Mouse (Mus musculus) heart, postnatal 0 days (tissue): ENCODE measurements around the gene Nup188. TPM values are rescaled to one million over a fixed set of nuclear protein-coding genes. Genes with fewer than 3 reads are reported as not detected.

ENCODE experiments used
- ATAC-seq: fragments of 200-750 bp; cut with Nextera tagmentation; 2 replicates; pipeline ENCODE4 v1.8.0; 2017; ENCODE audit warnings: low read depth, moderate number of reproducible peaks, moderate library complexity; ENCODE audit not compliant: insufficient read depth
- DNase-seq: peaks from one replicate; pipeline ENCODE4 v3.0.0-alpha.2; 2016; ENCODE audit warnings: low spot score
- H3K27ac ChIP-seq: fragments of 300-500 bp; sonication (generic); 2 replicates; pipeline ENCODE4 v1.5.1; 2014; ENCODE audit warnings: low read depth, mild to moderate bottlenecking
- H3K27me3 ChIP-seq: fragments of 300-500 bp; sonication (generic); 2 replicates; pipeline ENCODE4 v1.6.1; 2014; ENCODE audit warnings: low read length, mixed read lengths; ENCODE audit not compliant: control insufficient read depth, insufficient read depth
- H3K36me3 ChIP-seq: fragments of 300-500 bp; sonication (generic); replicated peaks from 2 replicates; pipeline ENCODE4 v1.6.1; 2014; ENCODE audit warnings: low read length, mixed read lengths; ENCODE audit not compliant: control insufficient read depth, insufficient read depth
- H3K4me1 ChIP-seq: fragments of 300-500 bp; sonication (generic); 2 replicates; pipeline ENCODE4 v1.6.1; 2014; ENCODE audit warnings: antibody characterized with exemption; ENCODE audit not compliant: control insufficient read depth, insufficient read depth
- H3K4me2 ChIP-seq: fragments of 300-500 bp; sonication (generic); 2 replicates; pipeline ENCODE4 v1.6.1; 2014; ENCODE audit warnings: low read depth, mild to moderate bottlenecking, low read length, moderate library complexity
- H3K4me3 ChIP-seq: fragments of 300-500 bp; sonication (generic); 2 replicates; pipeline ENCODE4 v1.5.1; 2014; ENCODE audit warnings: low read depth, low read length
- H3K9ac ChIP-seq: fragments of 300-500 bp; sonication (generic); replicated peaks from 2 replicates; pipeline ENCODE4 v1.6.1; 2014; ENCODE audit warnings: low read depth, low read length, mixed read lengths
- H3K9me3 ChIP-seq: fragments of 300-500 bp; sonication (generic); replicated peaks from 2 replicates; pipeline ENCODE4 v1.6.1; 2016; ENCODE audit warnings: low read length; ENCODE audit not compliant: control insufficient read depth
- CTCF ChIP-seq: IDR thresholded peaks from 2 replicates; pipeline ENCODE4 v1.5.1; 2016; ENCODE audit warnings: antibody characterized with exemption, control low read depth, low read depth
- EP300 ChIP-seq: IDR thresholded peaks from 2 replicates; pipeline ENCODE4 v1.6.1; 2016; ENCODE audit warnings: antibody characterized with exemption, low read depth
- WGBS: fragments of 180-500 bp; shearing (Covaris S2); extraction: QIAGEN DNeasy Blood & Tissue Kit; methylation state at CpG from one replicate; pipeline ENCODE4 v1.1.7; 2014; 5-methylcytosine and 5-hydroxymethylcytosine counted together
- polyA plus RNA-seq: library from polyadenylated mRNA; unstranded; fragments of >200 nt; fragmentation: Nextera tagmentation; extraction: Ambion mirVana; gene quantifications from 2 replicates; pipeline ENCODE4 v1.2.1, GENCODE M21; 2015
- total RNA-seq: library from RNA; depleted of rRNA; stranded (reverse); fragments of >200 nt; gene quantifications from 2 replicates; pipeline ENCODE4 v1.2.3, GENCODE M21; 2014; ENCODE audit warnings: low replicate concordance; rRNA removed

The Nup188 gene
- total RNA-seq: 24.6 and 32.3 TPM in 2 replicates
- 10.5 and 11.0 TPM in 2 replicates for polyA plus RNA-seq

DNA sequence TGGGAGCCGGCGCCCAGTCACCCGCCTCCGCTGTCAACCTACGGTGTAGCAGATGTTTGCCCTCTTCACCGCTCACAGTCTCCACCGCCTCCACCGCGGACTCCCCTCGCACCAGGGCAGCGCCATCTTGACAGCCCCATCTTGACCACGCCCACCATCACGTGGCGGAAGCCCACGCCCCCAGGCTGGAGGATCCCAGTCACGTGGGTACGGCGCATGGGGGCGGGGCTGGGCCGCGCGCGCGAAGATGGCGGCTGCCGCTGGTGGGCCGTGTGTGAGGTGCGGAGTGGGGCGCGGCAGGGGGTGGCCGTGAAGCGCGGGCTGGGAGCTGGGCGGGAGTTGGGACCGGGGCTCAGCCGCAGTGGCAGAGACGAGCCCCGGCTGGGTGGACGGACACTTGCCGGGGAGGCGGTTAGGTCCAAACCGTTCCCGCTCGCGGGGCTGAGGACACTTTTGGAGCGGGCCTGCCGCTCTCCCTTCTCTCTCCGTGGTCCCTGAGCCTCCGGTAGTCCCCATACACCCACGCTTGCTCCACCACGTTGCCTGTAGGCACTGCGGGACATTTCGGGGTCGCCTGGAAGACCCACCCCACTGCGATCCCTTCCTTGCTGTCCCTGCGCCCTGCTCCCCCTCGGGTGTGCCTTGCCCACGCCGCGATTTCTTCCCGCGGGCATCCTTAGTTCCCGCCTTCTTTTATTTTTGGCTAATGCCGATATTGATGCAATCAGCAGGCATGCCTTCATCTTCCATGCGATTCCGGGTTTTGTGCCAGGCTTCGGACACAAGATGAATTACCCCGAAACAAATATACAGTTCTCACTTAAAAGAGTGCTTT is at the start of gene Nup188, which contains the start of gene Dolk:
Nup188 (plus strand) TSS at position 206 of the 835 bp plus-strand sequence.
Dolk (minus strand) TSS at position 143 of the 835 bp plus-strand sequence.
- TF ChIP-seq CTCF (no peak), EP300 (no peak)
- under 1% methylated on average over 65 of the region's 68 CpGs for WGBS
- Histone ChIP-seq H3K27me3 (no peaks in the 10 kb centered on the region), H3K36me3 (peaks cover 7% of the 10 kb centered on the region; the same call in 1 of the 2 replicates), H3K9me3 (no peaks in the 10 kb centered on the region), H3K4me2 (peak within 1 kb of the TSS; percentile 84), H3K4me1 (peaks cover 9% of the 10 kb centered on the region; the same call in 1 of the 2 replicates), H3K27ac (peak within 1 kb of the TSS; percentile 69), H3K9ac (peak within 1 kb of the TSS; percentile 67), H3K4me3 (peak within 1 kb of the TSS; percentile 84)
- DNase-seq (peak; percentile 88), ATAC-seq (peak; percentile 96)

DNA sequence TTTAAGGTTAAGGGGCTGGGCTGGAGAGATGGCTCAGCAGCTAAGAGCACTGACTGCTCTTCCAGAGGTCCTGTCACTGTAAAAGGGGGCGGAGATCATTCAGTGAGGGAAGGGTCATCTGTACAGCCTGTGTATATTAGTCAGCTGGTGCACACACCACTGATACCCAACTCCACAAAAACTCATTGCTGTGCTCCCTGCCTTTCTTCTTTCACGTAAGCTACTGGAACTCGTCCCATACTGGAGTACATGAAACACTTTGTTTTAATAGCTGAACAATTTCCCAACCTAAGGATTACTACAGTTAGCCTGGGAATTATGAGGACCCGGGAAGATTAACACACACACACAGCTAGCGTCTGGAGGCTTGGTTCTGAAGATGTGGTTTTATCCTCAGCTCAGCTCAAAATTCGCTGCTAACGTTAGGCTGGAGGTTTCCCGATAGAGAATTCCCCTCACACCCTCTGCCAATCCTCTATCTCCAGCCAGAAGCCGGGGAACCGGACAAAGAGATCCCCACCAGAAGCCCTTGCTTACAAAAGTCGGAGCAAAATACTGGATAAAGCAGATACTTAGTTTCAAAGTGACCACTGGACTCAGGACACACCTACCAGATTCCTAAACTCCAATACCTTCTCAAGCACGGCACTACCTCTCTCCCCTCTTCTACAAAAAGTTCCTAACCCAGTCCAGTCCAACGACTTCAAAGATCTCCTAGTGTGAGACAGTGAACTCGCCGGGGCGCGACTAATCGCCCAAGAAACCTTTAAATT is 49.6 kb upstream of the Nup188 start:
- Histone ChIP-seq H3K4me2 (peak overlapping the region; percentile 74), H3K27me3 (no peaks in the 10 kb centered on the region), H3K9me3 (no peaks in the 10 kb centered on the region), H3K4me3 (peak overlapping the region; percentile 78), H3K9ac (peak overlapping the region; percentile 64), H3K4me1 (peaks cover 33% of the 10 kb centered on the region), H3K27ac (peak overlapping the region; percentile 90), H3K36me3 (peaks cover 15% of the 10 kb centered on the region)
- no peak for DNase-seq
- 2% methylated on average over 18 of the region's 18 CpGs for WGBS
- no peak for TF ChIP-seq EP300
- ATAC-seq: no peak

DNA sequence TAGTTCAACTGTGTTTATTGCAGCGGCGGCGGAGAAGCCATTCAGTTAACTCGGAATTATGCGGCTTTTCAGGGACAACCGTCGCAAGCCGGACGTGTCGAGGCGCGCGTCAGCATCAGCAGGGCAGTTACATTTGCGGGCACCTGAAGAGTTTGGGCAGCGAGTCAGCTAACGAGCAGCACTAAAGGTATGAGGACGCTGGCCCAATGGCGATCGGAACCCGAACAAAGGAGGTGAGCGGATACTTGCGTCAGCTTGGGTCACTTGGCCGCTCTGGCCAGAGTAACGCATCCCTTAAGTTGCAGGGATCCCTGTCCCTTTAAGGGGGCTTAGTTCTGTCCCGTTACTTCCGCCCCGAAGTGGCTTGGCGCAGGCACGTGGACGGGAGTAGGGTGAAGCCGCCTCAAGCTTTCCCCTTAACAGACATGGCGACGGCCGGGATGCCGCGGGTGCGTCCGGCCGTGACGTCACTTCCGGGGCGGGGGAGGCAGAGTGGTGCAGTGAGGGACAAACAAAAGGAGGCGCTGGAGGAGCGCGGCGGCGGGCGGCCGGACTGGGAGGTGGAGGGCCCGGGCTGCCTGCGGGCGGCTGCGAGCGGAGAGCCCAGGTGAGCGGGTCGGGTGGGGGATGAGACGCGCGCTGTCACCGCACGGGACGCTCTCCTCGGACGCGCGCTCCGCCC is 48.9 kb upstream of the Nup188 start, which contains the start of gene Lrrc8a:
Lrrc8a (plus strand) TSS at position 517 of the 682 bp plus-strand sequence.
- Histone ChIP-seq H3K36me3 (peaks cover 16% of the 10 kb centered on the region), H3K4me3 (peak within 1 kb of the TSS; percentile 78), H3K4me2 (peak within 1 kb of the TSS; percentile 95), H3K9ac (peak within 1 kb of the TSS; percentile 87), H3K27ac (peak within 1 kb of the TSS; percentile 90), H3K4me1 (peaks cover 40% of the 10 kb centered on the region), H3K9me3 (no peaks in the 10 kb centered on the region), H3K27me3 (no peaks in the 10 kb centered on the region)
- ATAC-seq (peak; percentile 94), DNase-seq (peak; percentile 99)
- under 1% methylated on average over 48 of the region's 67 CpGs for WGBS
- TF ChIP-seq EP300: peak; percentile 93; the same call in 1 of the 2 replicates
- peak; percentile 38 for TF ChIP-seq CTCF

DNA sequence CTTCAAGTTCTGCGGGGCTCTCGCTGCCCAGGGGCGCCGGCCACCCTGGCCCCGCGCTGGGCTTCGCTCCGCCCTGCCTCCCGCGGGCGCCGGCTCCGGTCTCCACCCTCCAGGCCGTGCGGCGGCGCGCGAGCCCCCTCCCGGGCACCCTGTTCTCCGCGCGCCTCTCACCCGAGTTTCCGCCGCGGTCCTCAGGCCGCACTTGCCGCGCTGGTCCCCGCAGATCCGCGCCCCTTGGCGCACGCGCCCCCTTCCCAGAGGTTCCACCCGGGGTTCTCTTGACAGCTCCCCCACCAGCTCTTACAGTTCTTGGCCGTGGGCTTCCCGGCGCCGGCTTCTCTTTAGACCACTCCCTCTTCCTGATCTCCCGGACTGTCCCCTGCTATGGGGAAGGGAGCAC is 48.3 kb upstream of the Nup188 start:
- TF ChIP-seq CTCF (no peak), EP300 (no peak)
- H3K9me3 ChIP-seq: no peaks in the 10 kb centered on the region
- H3K4me1 ChIP-seq: peaks cover 44% of the 10 kb centered on the region
- peak overlapping the region; percentile 90 for H3K27ac ChIP-seq
- peak overlapping the region; percentile 87 for H3K9ac ChIP-seq
- peaks cover 16% of the 10 kb centered on the region for H3K36me3 ChIP-seq
- H3K4me2 ChIP-seq: peak overlapping the region; percentile 95
- H3K27me3 ChIP-seq: no peaks in the 10 kb centered on the region
- peak overlapping the region; percentile 78 for H3K4me3 ChIP-seq
- ATAC-seq: peak; percentile 73
- under 1% methylated on average over 26 of the region's 42 CpGs for WGBS
- peak; percentile 58 for DNase-seq

DNA sequence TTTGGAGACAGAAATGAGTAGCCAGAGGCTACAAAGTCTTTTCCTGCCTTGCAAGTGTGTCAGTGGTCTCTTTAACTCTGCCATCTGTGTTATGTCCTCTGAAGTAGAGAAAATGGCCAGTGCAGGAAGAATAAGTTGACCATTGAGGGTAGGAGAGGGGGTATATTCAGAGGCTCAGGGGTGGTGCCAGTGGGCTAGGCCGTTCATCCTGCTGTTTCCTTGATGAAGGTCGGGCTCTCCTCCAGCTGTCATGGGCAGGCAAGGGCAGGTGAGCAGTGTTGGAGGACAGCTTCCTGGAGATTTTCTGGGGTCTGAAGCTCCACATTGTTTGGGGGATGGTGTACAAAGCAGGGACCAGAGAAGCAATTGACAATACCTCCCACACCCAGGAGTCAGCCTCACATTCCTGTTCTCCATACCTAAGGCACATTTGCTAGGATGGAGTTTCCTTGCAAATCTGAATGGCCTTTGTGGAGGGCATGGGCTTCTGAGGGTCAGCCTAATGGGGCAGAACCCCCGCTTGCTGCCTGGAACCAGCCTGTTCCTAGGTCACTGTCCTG is 47.2 kb upstream of the Nup188 start:
- H3K9me3 ChIP-seq: no peaks in the 10 kb centered on the region
- H3K36me3 ChIP-seq: peaks cover 24% of the 10 kb centered on the region
- H3K27ac ChIP-seq: peak overlapping the region; percentile 90
- no peak for DNase-seq
- TF ChIP-seq EP300 (no peak), CTCF (no peak)
- H3K4me3 ChIP-seq: peak overlapping the region; percentile 78
- no peak for ATAC-seq
- H3K4me2 ChIP-seq: peak overlapping the region; percentile 95
- H3K9ac ChIP-seq: peak overlapping the region; percentile 87
- no peaks in the 10 kb centered on the region for H3K27me3 ChIP-seq
- 45% methylated on average over 3 of the region's 3 CpGs for WGBS
- H3K4me1 ChIP-seq: peaks cover 50% of the 10 kb centered on the region
